Mouse (Mus musculus) ZHBTc4 (cell line): ENCODE measurements around the gene Dock2.

Experiments used
- DNase-seq: peaks from one replicate; pipeline ENCODE4 v3.0.0-alpha.2; 2011; ENCODE audit warnings: low read depth, low spot score

The Dock2 gene

GRCm38 (mm10) chr11:34783587-34784043 is at the start of gene Dock2:
TSS of gene Dock2 (minus strand) at chr11:34783892.
- DNase-seq: no peak

GRCm38 (mm10) chr11:34832678-34833077 is 49.0 kb upstream of the Dock2 start:
- DNase-seq: peak; percentile 13

- DNase-seq: no peak
These were observed 44.1 kb upstream of the Dock2 start for GRCm38 (mm10) chr11:34827803-34828202.

- DNase-seq: no peak
These were observed 43.2 kb upstream of the Dock2 start for GRCm38 (mm10) chr11:34826940-34827339.

- DNase-seq: no peak
These were observed 41.1 kb upstream of the Dock2 start for GRCm38 (mm10) chr11:34824791-34825190.

DNA sequence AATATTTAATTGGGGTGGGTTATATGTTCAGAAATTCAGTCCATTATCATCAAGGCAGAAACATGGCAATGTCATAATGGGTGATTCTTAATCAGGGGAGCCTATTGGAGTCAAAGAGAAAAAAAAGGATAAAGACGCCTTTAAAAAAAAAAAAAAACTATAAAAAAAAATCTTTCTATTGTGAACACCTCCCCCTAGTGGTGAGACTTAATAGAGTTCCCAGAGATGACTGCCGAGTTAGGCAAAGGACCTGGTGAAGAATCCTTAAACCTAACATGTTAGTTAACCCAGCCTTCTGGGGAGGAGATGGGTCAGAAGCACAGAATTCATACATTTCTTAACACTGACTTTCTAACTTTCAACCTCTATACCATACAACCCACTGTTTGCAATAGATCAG is 31.1 kb upstream of the Dock2 start:
- DNase-seq: peak; percentile 60

DNA sequence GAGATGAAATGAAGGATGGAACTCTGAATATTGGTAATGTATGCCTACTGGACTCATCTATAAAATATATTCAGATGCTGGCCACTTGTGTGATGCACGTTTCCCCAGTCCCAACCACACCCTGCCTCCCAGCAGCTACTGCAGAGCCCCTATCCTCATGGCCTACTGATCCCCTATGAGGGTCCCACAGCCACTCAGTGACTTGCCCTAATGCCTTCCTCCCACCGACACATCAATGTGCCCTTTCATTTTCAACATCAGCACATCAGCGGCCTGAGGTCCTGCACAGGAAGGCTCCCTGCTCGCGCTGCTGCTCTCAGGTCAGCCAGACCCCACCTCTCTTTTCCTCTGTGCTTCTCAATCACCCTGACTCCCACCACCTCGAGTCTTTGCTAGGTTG is 30.6 kb upstream of the Dock2 start:
- no peak for DNase-seq

- peak; percentile 46 for DNase-seq
These were observed 21.3 kb upstream of the Dock2 start for GRCm38 (mm10) chr11:34805026-34805425.

- peak; percentile 92 for DNase-seq
These were observed 14.4 kb upstream of the Dock2 start for GRCm38 (mm10) chr11:34798066-34798465.

GRCm38 (mm10) chr11:34796097-34796496 is 12.4 kb upstream of the Dock2 start:
- DNase-seq: peak; percentile 56

- DNase-seq: peak; percentile 96
These were observed 8.2 kb upstream of the Dock2 start for GRCm38 (mm10) chr11:34791872-34792271.

- DNase-seq: no peak
These were observed 1.2 kb upstream of the Dock2 start for GRCm38 (mm10) chr11:34784864-34785263.

GRCm38 (mm10) chr11:34782516-34783430 is 919 bp downstream of the Dock2 start:
- no peak for DNase-seq

DNA sequence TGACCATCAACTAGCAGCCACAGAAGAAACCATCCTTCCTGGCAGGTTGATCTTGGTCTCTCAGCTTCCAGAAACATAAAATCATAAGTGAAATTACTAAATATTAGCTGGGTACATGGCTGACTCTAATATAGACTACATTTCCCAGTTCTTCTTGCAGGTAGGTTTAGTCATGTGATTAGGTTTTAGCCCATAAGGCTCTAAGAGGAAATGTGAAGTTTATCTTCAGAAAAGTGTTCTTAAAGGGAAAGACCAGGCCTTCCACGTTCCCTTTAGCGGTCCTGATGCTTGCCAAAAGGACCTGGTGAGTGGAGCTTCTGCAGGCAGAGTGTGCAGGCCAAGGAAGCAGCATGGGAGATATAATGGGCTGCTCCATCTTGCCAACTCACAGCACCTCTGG is 2.9 kb downstream of the Dock2 start:
- no peak for DNase-seq

- DNase-seq: no peak
These were observed 3.7 kb downstream of the Dock2 start for GRCm38 (mm10) chr11:34779966-34780365.

DNA sequence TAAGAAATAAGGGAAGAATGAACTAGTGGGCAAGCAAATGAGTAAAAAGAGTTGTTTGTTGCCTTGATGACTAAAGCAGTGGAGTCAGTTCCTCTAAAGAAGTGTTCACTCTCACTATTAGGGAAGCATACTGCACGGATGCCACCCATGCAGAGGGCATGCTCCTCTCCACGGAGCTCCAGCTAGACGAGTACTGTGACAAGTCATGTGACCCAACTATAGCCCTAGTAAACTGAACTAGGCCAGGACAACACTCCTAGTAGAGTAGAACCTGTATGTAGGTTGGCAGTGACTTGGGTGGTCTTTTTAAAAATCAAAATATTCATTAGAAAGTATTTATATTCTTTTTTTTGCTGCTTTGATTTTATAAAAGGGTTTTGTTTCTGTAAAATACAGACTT is 5.3 kb downstream of the Dock2 start:
- no peak for DNase-seq

GRCm38 (mm10) chr11:34777529-34777928 is 6.2 kb downstream of the Dock2 start:
- no peak for DNase-seq

GRCm38 (mm10) chr11:34776054-34776453 is 7.6 kb downstream of the Dock2 start:
- DNase-seq: peak; percentile 28

DNA sequence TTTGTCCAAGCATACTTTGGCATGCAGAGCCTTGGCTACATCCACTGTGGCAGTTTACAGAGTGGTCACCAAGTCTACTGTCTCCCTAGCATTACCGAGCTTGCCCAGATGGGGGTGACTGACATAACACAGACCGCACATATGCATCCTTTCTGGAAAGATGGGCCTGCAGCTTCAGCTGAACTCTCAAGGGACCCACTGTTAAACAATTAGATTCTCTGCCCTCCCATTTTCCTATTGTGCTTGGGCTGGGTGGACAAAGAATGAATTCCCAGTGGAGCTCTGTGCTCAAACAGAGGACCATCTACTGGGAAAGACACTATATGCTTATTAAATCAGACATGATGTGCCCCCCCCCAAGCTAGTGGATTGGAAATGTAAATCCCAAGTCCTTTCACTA is 9.1 kb downstream of the Dock2 start:
- DNase-seq: peak; percentile 34

DNA sequence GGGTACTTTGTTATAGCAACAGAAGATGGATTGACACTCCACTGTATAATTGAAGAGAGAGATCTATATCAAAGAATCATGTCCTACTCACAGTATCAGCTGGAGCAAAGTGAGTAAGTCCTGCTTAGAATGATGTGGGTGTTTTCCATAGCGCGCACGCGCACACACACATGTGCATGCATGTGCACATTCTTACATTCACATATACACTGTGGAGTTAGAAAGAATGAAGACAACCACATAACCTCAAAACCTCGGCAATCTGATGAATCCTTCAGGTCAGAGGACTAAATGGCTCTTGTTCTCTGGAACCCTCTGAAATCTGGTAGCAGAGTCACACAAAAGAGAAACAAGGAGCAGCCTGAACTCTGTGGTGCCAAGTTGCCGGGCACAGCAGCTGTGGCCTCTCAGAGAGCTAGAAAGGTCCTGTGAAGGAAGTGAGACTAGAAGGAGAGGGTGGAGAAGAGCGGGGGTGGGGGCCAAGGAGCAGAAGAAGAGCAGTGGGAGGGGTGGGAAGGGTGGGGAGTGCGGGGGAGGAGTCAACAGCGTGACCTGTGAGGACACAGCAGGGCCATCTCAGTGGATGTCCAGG is 10.3 kb downstream of the Dock2 start:
- no peak for DNase-seq

GRCm38 (mm10) chr11:34771221-34771986 is 12.3 kb downstream of the Dock2 start:
- peak; percentile 61 for DNase-seq

DNA sequence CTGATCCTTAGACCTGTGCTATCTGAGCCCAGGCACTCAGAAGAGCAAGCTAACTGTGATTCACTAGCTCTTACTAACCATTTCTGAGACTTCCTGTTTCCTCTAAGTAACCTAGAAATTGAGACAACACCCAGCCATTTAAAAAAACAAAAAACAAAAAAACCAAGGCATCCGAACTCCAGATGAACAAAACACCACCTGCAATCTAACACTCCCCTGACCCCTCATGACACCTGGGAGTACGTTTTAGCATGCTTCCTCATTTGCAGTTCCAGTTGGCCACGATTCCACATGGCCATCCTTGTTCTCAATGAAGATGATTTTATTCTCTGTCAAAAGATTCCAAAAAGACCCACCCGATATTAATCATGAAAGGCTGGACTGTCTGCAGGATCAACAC is 13.0 kb downstream of the Dock2 start:
- no peak for DNase-seq
